Mouse (Mus musculus): ENCODE data around the gene Cfap70.

DNA sequence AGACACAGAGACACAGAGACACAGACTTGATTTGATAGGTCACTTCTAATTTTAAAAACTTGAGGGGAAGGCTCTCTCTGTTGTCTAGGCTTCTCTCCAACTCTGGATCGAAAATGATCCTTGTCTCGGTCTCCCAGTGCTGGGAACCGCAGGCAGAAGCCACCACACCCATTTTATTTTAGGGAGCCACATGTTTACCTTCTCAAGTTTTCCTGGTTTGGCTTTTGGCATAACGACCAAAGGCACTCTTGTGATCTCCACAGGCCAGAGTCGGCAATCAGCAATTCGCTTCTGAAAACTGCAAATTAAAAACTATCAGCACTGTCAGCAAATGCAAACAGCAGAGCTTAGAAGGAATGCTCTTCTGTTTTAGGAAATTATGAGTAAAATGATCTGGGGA, 20.3 kb downstream of the Cfap70 start:
- no peak for TF ChIP-seq GATA1 (IDR thresholded peaks at IDR 0.05; ENCODE audit: borderline replicate concordance, low read length)
- no peak for TF ChIP-seq CTCF (IDR thresholded peaks at IDR 0.05; ENCODE audit: low read depth, low read length)
- no peak for TF ChIP-seq TAL1 (conservative IDR thresholded peaks at IDR 0.05; ENCODE audit: low read depth, low read length)

All from G1E (cell line).